Mouse (Mus musculus) MEL (cell line): ENCODE measurements around the gene Usf2. TPM values are rescaled to one million over a fixed set of nuclear protein-coding genes. Genes with fewer than 3 reads are reported as not detected.

Source experiments
- DNase-seq: peaks from one replicate; pipeline ENCODE4 v3.0.0; 2011; ENCODE audit warnings: low read depth, low spot score
- H3K27ac ChIP-seq: 2 replicates; pipeline ENCODE4 v1.5.1; 2012; ENCODE audit warnings: low read depth, mild to moderate bottlenecking, control low read depth, low read length, moderate library complexity; ENCODE audit not compliant: control insufficient read depth
- H3K27me3 ChIP-seq, 2 experiments: fragments of 150-350 bp in 1 of 2; sonication (generic) in 1 of 2; 2 replicates each; pipeline ENCODE4 v1.6.1; 2012; ENCODE audit warnings: low read length in 2 of 2, mild to moderate bottlenecking in 2 of 2, improper control_type of control experiment in 1 of 2, moderate library complexity in 1 of 2; ENCODE audit not compliant: insufficient read depth in 2 of 2, control insufficient read depth in 1 of 2
- H3K36me3 ChIP-seq, 2 experiments: 2 replicates each; pipeline ENCODE4 v1.6.1; 2012 to 2014; ENCODE audit warnings: low read length in 2 of 2, improper control_type of control experiment in 1 of 2, inconsistent platforms in 1 of 2, mild to moderate bottlenecking in 1 of 2; ENCODE audit not compliant: insufficient read depth in 2 of 2, control insufficient read depth in 1 of 2
- H3K4me1 ChIP-seq, 2 experiments: fragments of 150-350 bp in 1 of 2; sonication (generic) in 1 of 2; 2 replicates each; pipeline ENCODE4 v1.6.1; 2012; ENCODE audit warnings: low read length in 2 of 2, improper control_type of control experiment in 1 of 2, mild to moderate bottlenecking in 1 of 2; ENCODE audit not compliant: insufficient read depth in 2 of 2, control insufficient read depth in 1 of 2
- H3K4me3 ChIP-seq, 2 experiments: fragments of 150-350 bp in 1 of 2; sonication (generic) in 1 of 2; 2 replicates each; pipeline ENCODE4 v1.5.1; 2012; ENCODE audit warnings: low read depth in 2 of 2, low read length in 2 of 2, mild to moderate bottlenecking in 2 of 2, moderate library complexity in 2 of 2, control low read depth in 1 of 2, improper control_type of control experiment in 1 of 2; ENCODE audit not compliant: control insufficient read depth in 1 of 2, insufficient read depth in 1 of 2
- H3K79me2 ChIP-seq: 2 replicates; pipeline ENCODE4 v1.6.1; 2012; ENCODE audit warnings: mild to moderate bottlenecking, low read length, moderate library complexity; ENCODE audit not compliant: control insufficient read depth, poor library complexity, insufficient read depth
- H3K9ac ChIP-seq: 2 replicates; pipeline ENCODE4 v1.6.1; 2012; ENCODE audit warnings: low read depth, mild to moderate bottlenecking, control low read depth, low read length, moderate library complexity; ENCODE audit not compliant: control insufficient read depth, poor library complexity, severe bottlenecking
- H3K9me3 ChIP-seq: fragments of 150-350 bp; sonication (generic); replicated peaks from 2 replicates; pipeline ENCODE4 v1.6.1; 2012; ENCODE audit warnings: mild to moderate bottlenecking, low read length, improper control_type of control experiment, moderate library complexity; ENCODE audit not compliant: insufficient read depth
- CHD1 ChIP-seq: IDR thresholded peaks from 2 replicates; pipeline ENCODE4 v1.6.1; 2012; ENCODE audit warnings: low read depth, mild to moderate bottlenecking, inconsistent platforms, low read length, improper control_type of control experiment
- CHD2 ChIP-seq: IDR thresholded peaks from 2 replicates; pipeline ENCODE4 v1.6.1; 2011; ENCODE audit warnings: low read length, improper control_type of control experiment
- CTCF ChIP-seq, 3 experiments: IDR thresholded peaks in 2 of 3; conservative IDR thresholded peaks in 1 of 3; 2 replicates each; pipeline ENCODE4 v1.5.1; 2011 to 2012; ENCODE audit warnings: low read length in 3 of 3, low read depth in 2 of 3, mild to moderate bottlenecking in 2 of 3, improper control_type of control experiment in 1 of 3, inconsistent platforms in 1 of 3, mixed read lengths in 1 of 3, moderate library complexity in 1 of 3; ENCODE audit not compliant: control insufficient read depth in 1 of 3, insufficient read depth in 1 of 3, poor library complexity in 1 of 3, severe bottlenecking in 1 of 3
- ELF1 ChIP-seq: IDR thresholded peaks from 2 replicates; pipeline ENCODE4 v1.6.1; 2014; ENCODE audit warnings: low read depth, mild to moderate bottlenecking, inconsistent platforms, low read length, improper control_type of control experiment, moderate library complexity
- EP300 ChIP-seq, 2 experiments: IDR thresholded peaks; 2 replicates each; pipeline ENCODE4 v1.6.1; 2011; ENCODE audit warnings: improper control_type of control experiment in 2 of 2, low read length in 2 of 2, low read depth in 1 of 2, mild to moderate bottlenecking in 1 of 2
- ETS1 ChIP-seq: IDR thresholded peaks from 2 replicates; pipeline ENCODE4 v1.6.1; 2012; ENCODE audit warnings: low read depth, mild to moderate bottlenecking, inconsistent platforms, low read length, improper control_type of control experiment, moderate library complexity
- GABPA ChIP-seq: IDR thresholded peaks from 2 replicates; pipeline ENCODE4 v1.6.1; 2012; ENCODE audit warnings: low read depth, mild to moderate bottlenecking, inconsistent platforms, low read length, improper control_type of control experiment, moderate library complexity
- GATA1 ChIP-seq: IDR thresholded peaks from 2 replicates; pipeline ENCODE4 v1.6.1; 2011; ENCODE audit warnings: low read depth, low read length, improper control_type of control experiment
- HCFC1 ChIP-seq: IDR thresholded peaks from 2 replicates; pipeline ENCODE4 v1.6.1; 2012; ENCODE audit warnings: low read depth, mild to moderate bottlenecking, inconsistent platforms, low read length, improper control_type of control experiment, moderate library complexity
- JUND ChIP-seq: IDR thresholded peaks from 2 replicates; pipeline ENCODE4 v1.6.1; 2011; ENCODE audit warnings: low read depth, mild to moderate bottlenecking, improper control_type of control experiment, low read length
- MAX ChIP-seq: IDR thresholded peaks from 2 replicates; pipeline ENCODE4 v1.6.1; 2011; ENCODE audit warnings: low read length, improper control_type of control experiment
- MAZ ChIP-seq: IDR thresholded peaks from 2 replicates; pipeline ENCODE4 v1.6.1; 2012; ENCODE audit warnings: low read depth, mild to moderate bottlenecking, inconsistent platforms, low read length, improper control_type of control experiment
- MEF2A ChIP-seq: IDR thresholded peaks from 2 replicates; pipeline ENCODE4 v1.6.1; 2014; ENCODE audit warnings: low read depth, mild to moderate bottlenecking, inconsistent platforms, low read length, improper control_type of control experiment; ENCODE audit not compliant: poor library complexity, insufficient replicate concordance, severe bottlenecking; ENCODE audit errors: extremely low read depth
- MXI1 ChIP-seq: IDR thresholded peaks from 2 replicates; pipeline ENCODE4 v1.6.1; 2011; ENCODE audit warnings: mild to moderate bottlenecking, low read depth, low read length, improper control_type of control experiment
- MYB ChIP-seq: IDR thresholded peaks from 2 replicates; pipeline ENCODE4 v1.6.1; 2011; ENCODE audit warnings: mild to moderate bottlenecking, low read depth, low read length, improper control_type of control experiment
- MYC ChIP-seq: IDR thresholded peaks from 2 replicates; pipeline ENCODE4 v1.6.1; 2011; ENCODE audit warnings: low read depth, mild to moderate bottlenecking, low read length, improper control_type of control experiment, moderate library complexity
- NELFE ChIP-seq: IDR thresholded peaks from 2 replicates; pipeline ENCODE4 v1.6.1; 2011; ENCODE audit warnings: low read depth, low read length, improper control_type of control experiment
- POLR2A ChIP-seq, 2 experiments: IDR thresholded peaks; 2 replicates each; pipeline ENCODE4 v1.6.1; 2011 to 2012; ENCODE audit warnings: low read length in 2 of 2, mild to moderate bottlenecking in 2 of 2, control low read depth in 1 of 2, improper control_type of control experiment in 1 of 2, low read depth in 1 of 2, moderate library complexity in 1 of 2; ENCODE audit not compliant: control insufficient read depth in 1 of 2, insufficient read depth in 1 of 2, poor library complexity in 1 of 2
- POLR2AphosphoS5 ChIP-seq: IDR thresholded peaks from 2 replicates; pipeline ENCODE4 v1.6.1; 2012; ENCODE audit warnings: low read depth, borderline replicate concordance, mild to moderate bottlenecking, inconsistent platforms, low read length, moderate library complexity, mixed read lengths
- RCOR1 ChIP-seq: IDR thresholded peaks from 2 replicates; pipeline ENCODE4 v1.6.1; 2012; ENCODE audit warnings: low read depth, mild to moderate bottlenecking, inconsistent platforms, low read length, improper control_type of control experiment
- SIN3A ChIP-seq: IDR thresholded peaks from 2 replicates; pipeline ENCODE4 v1.6.1; 2012; ENCODE audit warnings: low read length, improper control_type of control experiment, inconsistent platforms
- TAL1 ChIP-seq: IDR thresholded peaks from 2 replicates; pipeline ENCODE4 v1.6.1; 2012; ENCODE audit warnings: mild to moderate bottlenecking, inconsistent platforms, low read length, moderate library complexity, mixed read lengths
- TBP ChIP-seq: IDR thresholded peaks from 2 replicates; pipeline ENCODE4 v1.8.0; 2011; ENCODE audit warnings: low read depth, low read length, improper control_type of control experiment
- USF1 ChIP-seq: IDR thresholded peaks from 2 replicates; pipeline ENCODE4 v1.6.1; 2014; ENCODE audit warnings: low read depth, mild to moderate bottlenecking, inconsistent platforms, low read length, improper control_type of control experiment, moderate library complexity
- ZC3H11A ChIP-seq: IDR thresholded peaks from 2 replicates; pipeline ENCODE4 v1.6.1; 2012; ENCODE audit warnings: low read depth, mild to moderate bottlenecking, inconsistent platforms, low read length, improper control_type of control experiment
- ZKSCAN1 ChIP-seq: IDR thresholded peaks from 2 replicates; pipeline ENCODE4 v1.6.1; 2012; ENCODE audit warnings: low read depth, mild to moderate bottlenecking, inconsistent platforms, low read length, improper control_type of control experiment, moderate library complexity
- ZMIZ1 ChIP-seq: IDR thresholded peaks from 2 replicates; pipeline ENCODE4 v1.6.1; 2012; ENCODE audit warnings: low read depth, mild to moderate bottlenecking, inconsistent platforms, low read length, improper control_type of control experiment, moderate library complexity
- ZNF384 ChIP-seq: IDR thresholded peaks from 2 replicates; pipeline ENCODE4 v1.6.1; 2012; ENCODE audit warnings: low read depth, mild to moderate bottlenecking, inconsistent platforms, low read length, improper control_type of control experiment
- polyA plus RNA-seq, 2 experiments: library from polyadenylated mRNA; stranded (reverse) in 1 of 2; unstranded in 1 of 2; fragments of >175 nt in 1 of 2; fragments of >200 nt in 1 of 2; gene quantifications; 2 replicates each; pipeline versions ENCODE4 v1.2.1 to v1.2.4; 2012; ENCODE audit warnings: low replicate concordance in 2 of 2, low read depth in 1 of 2; ENCODE audit not compliant: insufficient read length in 2 of 2, insufficient read depth in 1 of 2, missing spikeins in 1 of 2
- total RNA-seq: library from RNA; depleted of rRNA; stranded (reverse); fragments of 300-350 nt; gene quantifications from 2 replicates; pipeline ENCODE4 v1.2.3, GENCODE M21; 2012

The Usf2 gene
- total and polyA plus RNA-seq, 3 experiments, result 43.0 to 144 TPM; not detected in 1

GRCm38 (mm10) chr7:31002650-31003049, 46.0 kb upstream of the Usf2 start:
- H3K79me2 ChIP-seq, result no peaks in the 10 kb centered on the region
- DNase-seq, result peak; percentile 86
- no peaks in the 10 kb centered on the region for H3K27me3 ChIP-seq
- H3K36me3 ChIP-seq, result peaks cover 0 to 12% of the 10 kb centered on the region in 2 experiments; a peak in 2 of 4 replicates
- peak overlapping the region; percentile 27 for H3K9ac ChIP-seq
- TF ChIP-seq MXI1 (no peak; the same call in 1 of the 2 replicates), ZMIZ1 (no peak), TBP (peak; percentile 60; the same call in 1 of the 2 replicates), MYC (peak; percentile 44; the same call in 1 of the 2 replicates), CHD2 (no peak), ZC3H11A (no peak), EP300 (IDR thresholded peaks at IDR 0.05; ENCODE audit: low read depth in 1 of 2, low read length in 2 of 2) (peak; percentile 42 to 62; a peak in 3 of 4 replicates), MEF2A (no peak), HCFC1 (peak; percentile 81), USF1 (no peak), CHD1 (no peak), ETS1 (peak; percentile 56; the same call in 1 of the 2 replicates), MAZ (no peak), POLR2AphosphoS5 (no peak), MYB (no peak), GATA1 (peak; percentile 57), RCOR1 (peak; percentile 58; the same call in 1 of the 2 replicates), NELFE (peak; percentile 55; the same call in 1 of the 2 replicates), CTCF (IDR thresholded peaks at IDR 0.05 in 2 of 3, conservative IDR thresholded peaks at IDR 0.05 in 1 of 3; ENCODE audit: control insufficient read depth in 1 of 3, insufficient read depth in 1 of 3, low read depth in 2 of 3, low read length in 3 of 3, poor library complexity in 1 of 3, severe bottlenecking in 1 of 3) (no peak), SIN3A (peak; percentile 89), ZNF384 (no peak), ELF1 (peak; percentile 80), POLR2A (IDR thresholded peaks at IDR 0.05; ENCODE audit: control insufficient read depth in 1 of 2, insufficient read depth in 1 of 2, low read depth in 1 of 2, low read length in 2 of 2, poor library complexity in 1 of 2) (peak; percentile 50 to 65; a peak in 3 of 4 replicates), GABPA (no peak), MAX (peak; percentile 72), JUND (no peak), ZKSCAN1 (no peak), TAL1 (peak; percentile 28; the same call in 1 of the 2 replicates)
- H3K9me3 ChIP-seq, result no peaks in the 10 kb centered on the region
- H3K27ac ChIP-seq, result peak overlapping the region; percentile 35
- H3K4me3 ChIP-seq, result peak overlapping the region; percentile 21 to 43
- peaks cover under 1 to 29% of the 10 kb centered on the region in 2 experiments; a peak in 3 of 4 replicates for H3K4me1 ChIP-seq
